Mouse (Mus musculus) frontal cortex, postnatal 25 days (tissue): Measurements from ENCODE around the gene Olfr881.

Source experiments
- DNase-seq, 2 experiments: peaks; one replicate each; pipeline ENCODE4 v3.0.0; 2022; ENCODE audit warnings: low spot score in 2 of 2

The Olfr881 gene

DNA sequence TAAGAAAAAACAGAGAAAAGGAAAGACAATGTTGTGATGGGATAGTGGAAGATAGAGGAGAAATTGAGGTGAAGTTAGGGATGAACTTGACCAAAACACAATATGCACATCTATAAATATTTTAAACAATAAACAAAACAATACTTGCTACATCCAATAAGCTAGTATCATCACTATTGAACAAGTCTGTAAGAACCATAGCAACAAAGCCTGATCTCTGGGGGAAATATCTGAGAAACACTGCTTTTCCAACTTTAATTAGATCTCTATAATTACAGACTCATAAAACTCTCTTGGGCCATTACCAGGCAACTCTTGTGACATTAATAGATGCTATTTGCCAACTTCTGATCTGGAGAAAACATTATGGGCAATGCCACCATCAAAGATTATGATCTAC lies at the start of gene Olfr881:
Olfr881 (plus strand) TSS at position 301 of the 400 bp plus-strand sequence.
- DNase-seq, result no peak

DNA sequence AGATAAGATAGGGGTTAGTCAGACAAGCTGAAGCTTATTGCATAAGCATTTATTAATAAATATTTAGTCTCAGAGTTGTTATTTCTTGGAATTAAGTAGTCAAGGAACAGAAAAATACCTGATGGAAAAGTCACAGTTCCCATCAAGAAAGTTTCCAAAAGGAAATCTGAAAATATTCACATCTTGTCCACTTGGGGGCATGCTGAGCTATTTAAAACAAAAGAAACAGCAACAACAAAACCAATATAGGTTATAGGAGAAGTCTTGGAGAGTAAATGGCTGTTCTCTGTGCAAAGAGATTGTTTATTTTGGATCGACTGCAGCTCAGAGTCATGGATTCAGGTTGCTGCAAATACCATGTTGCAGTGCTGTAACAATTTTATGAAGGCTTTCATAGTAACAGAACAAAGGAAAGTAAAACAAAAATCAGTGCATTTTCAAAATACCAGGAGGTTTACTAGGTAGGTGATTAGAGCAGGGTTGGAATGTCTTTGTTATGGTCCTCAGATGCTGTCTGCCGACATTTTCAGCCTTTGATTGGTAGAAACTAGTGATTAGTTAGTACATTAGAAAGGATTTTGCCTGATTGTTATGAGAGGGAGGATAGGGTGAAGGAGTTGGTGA lies 7.1 kb downstream of the Olfr881 start:
- DNase-seq, result no peak

DNA sequence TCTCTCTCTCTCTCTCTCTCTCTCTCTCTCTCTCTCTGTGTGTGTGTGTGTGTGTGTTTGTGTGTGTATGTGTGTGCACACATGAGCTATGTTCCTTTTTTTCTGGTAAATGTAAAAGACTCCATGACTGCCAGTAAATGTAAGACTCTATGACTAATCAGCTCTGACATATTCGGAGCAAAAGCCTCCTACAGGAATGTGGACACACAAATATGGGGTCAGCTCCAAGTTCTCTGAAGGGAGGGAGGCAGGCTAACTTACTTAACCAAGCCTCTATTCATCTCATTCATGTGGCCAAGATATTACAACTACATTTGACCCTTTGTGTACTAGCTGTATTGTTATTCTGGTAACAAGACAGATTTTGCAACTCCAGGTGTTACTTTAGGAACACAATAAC lies 8.4 kb downstream of the Olfr881 start:
- no peak for DNase-seq

DNA sequence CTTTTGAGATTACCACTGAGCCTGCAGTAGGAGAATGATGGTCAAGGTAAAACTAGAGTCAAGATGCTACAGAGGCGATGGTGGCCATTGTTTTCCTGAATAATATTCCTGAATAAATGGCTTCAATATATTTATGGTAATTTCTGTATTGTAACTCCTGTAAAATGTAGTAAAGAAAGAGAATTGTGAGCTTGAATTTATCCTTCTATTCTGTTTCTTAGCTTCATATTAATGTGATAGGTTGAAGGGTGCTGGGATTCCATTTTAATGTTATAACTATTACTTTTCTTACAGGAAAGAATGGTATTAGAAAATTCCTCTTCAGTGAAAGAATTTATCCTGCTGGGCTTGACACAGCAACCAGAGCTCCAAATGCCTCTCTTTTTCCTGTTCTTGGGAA lies 33.9 kb downstream of the Olfr881 start, which contains the start of gene Olfr883:
Olfr883 (plus strand) TSS at position 301 of the 400 bp plus-strand sequence.
- DNase-seq, result no peak
